Mouse (Mus musculus): ENCODE results near the gene Hoxd10. TPM values are rescaled to one million over a fixed set of nuclear protein-coding genes. Genes with fewer than 3 reads are reported as not detected.

Hoxd10 gene
- total and polyA plus RNA-seq, 3 experiments, result not detected

GRCm38 (mm10) chr2:74687698-74688555 is 3.8 kb upstream of the Hoxd10 start:
- DNase-seq (ENCODE audit: extremely low read depth), result no peak
- H3K9ac ChIP-seq (ENCODE audit: insufficient read depth, low read depth), result no peak overlapping the region
- H3K9me3 ChIP-seq (replicated peaks; ENCODE audit: low read length), result peaks cover 20% of the 10 kb centered on the region
- H3K27me3 ChIP-seq (replicated peaks), result no peaks in the 10 kb centered on the region
- H3K36me3 ChIP-seq (replicated peaks in 1 of 2; ENCODE audit: control insufficient read depth in 1 of 2, insufficient read depth in 1 of 2, low read length in 1 of 2), result no peaks in the 10 kb centered on the region
- TF ChIP-seq CHD2 (IDR thresholded peaks at IDR 0.05; ENCODE audit: low read length), result no peak
- TF ChIP-seq EP300 (IDR thresholded peaks at IDR 0.05; ENCODE audit: low read length), result no peak
- no peak for TF ChIP-seq POLR2A (IDR thresholded peaks at IDR 0.05; ENCODE audit: low read depth, low read length)
- no peak for TF ChIP-seq ZC3H11A (IDR thresholded peaks at IDR 0.05; ENCODE audit: low read depth, low read length)
- TF ChIP-seq KAT2A (IDR thresholded peaks at IDR 0.05; ENCODE audit: insufficient replicate concordance, low read length), result no peak
- TF ChIP-seq POLR2AphosphoS2 (IDR thresholded peaks at IDR 0.05; ENCODE audit: low read depth, low read length), result no peak
- no peak for TF ChIP-seq GABPA (IDR thresholded peaks at IDR 0.05; ENCODE audit: insufficient replicate concordance, low read depth, low read length)
- no peak for TF ChIP-seq MEF2A (IDR thresholded peaks at IDR 0.05; ENCODE audit: borderline replicate concordance, low read depth, low read length)
- no peak for TF ChIP-seq ZNF384 (IDR thresholded peaks at IDR 0.05; ENCODE audit: low read depth, low read length)
- TF ChIP-seq RAD21 (IDR thresholded peaks at IDR 0.05; ENCODE audit: low read depth, low read length), result no peak
- H3K4me3 ChIP-seq (replicated peaks in 1 of 3; ENCODE audit: low read depth in 2 of 3, low read length in 2 of 3, poor library complexity in 1 of 3), result no peak overlapping the region
- no peak overlapping the region for H3K27ac ChIP-seq (ENCODE audit: insufficient read depth, low read depth)
- dilution Hi-C loops (cut with MboI; ENCODE audit: extremely low pct_ligation_motif_present, extremely low pct_unique_long_range_greater_than_20kb, low sequenced_read_pairs) (no loop called here), in situ Hi-C loops (cut with MboI; ENCODE audit: low pct_ligation_motif_present, low pct_unique_long_range_greater_than_20kb, low sequenced_read_pairs) (loop anchor here (25.0 kb wide), 1 partner anchor 624 kb away; no protein-coding TSS in a partner anchor)
- no peaks in the 10 kb centered on the region for H3K4me1 ChIP-seq (ENCODE audit: control insufficient read depth in 1 of 2, insufficient read depth in 2 of 2)
- H3K4me2 ChIP-seq (ENCODE audit: insufficient read depth, low read depth, poor library complexity, severe bottlenecking), result no peak overlapping the region
- H3K79me2 ChIP-seq (replicated peaks; ENCODE audit: control insufficient read depth, extremely low read depth, insufficient read depth, poor library complexity, severe bottlenecking), result no peaks in the 10 kb centered on the region

GRCm38 (mm10) chr2:74688795-74689573 is 2.7 kb upstream of the Hoxd10 start:
- dilution Hi-C loops (cut with MboI; ENCODE audit: extremely low pct_ligation_motif_present, extremely low pct_unique_long_range_greater_than_20kb, low sequenced_read_pairs), result no loop called here
- Histone ChIP-seq H3K4me2 (ENCODE audit: insufficient read depth, low read depth, poor library complexity, severe bottlenecking) (no peak overlapping the region), H3K27me3 (replicated peaks) (no peaks in the 10 kb centered on the region), H3K9me3 (replicated peaks; ENCODE audit: low read length) (peaks cover 15% of the 10 kb centered on the region), H3K27ac (ENCODE audit: insufficient read depth, low read depth) (no peak overlapping the region), H3K36me3 (replicated peaks in 1 of 2; ENCODE audit: control insufficient read depth in 1 of 2, insufficient read depth in 1 of 2, low read length in 1 of 2) (no peaks in the 10 kb centered on the region), H3K9ac (ENCODE audit: insufficient read depth, low read depth) (no peak overlapping the region), H3K4me3 (replicated peaks in 1 of 3; ENCODE audit: low read depth in 2 of 3, low read length in 2 of 3, poor library complexity in 1 of 3) (no peak overlapping the region), H3K4me1 (ENCODE audit: control insufficient read depth in 1 of 2, insufficient read depth in 2 of 2) (no peaks in the 10 kb centered on the region), H3K79me2 (replicated peaks; ENCODE audit: control insufficient read depth, extremely low read depth, insufficient read depth, poor library complexity, severe bottlenecking) (no peaks in the 10 kb centered on the region)
- TF ChIP-seq JUND (conservative IDR thresholded peaks at IDR 0.05; ENCODE audit: low read depth, low read length), result no peak
- no peak for TF ChIP-seq TBP (conservative IDR thresholded peaks at IDR 0.05; ENCODE audit: low read depth, low read length)
- no peak for TF ChIP-seq ETS1 (conservative IDR thresholded peaks at IDR 0.05; ENCODE audit: low read depth, low read length)
- no peak for TF ChIP-seq UBTF (IDR thresholded peaks at IDR 0.05; ENCODE audit: low read depth, low read length)
- in situ Hi-C loops (cut with MboI; ENCODE audit: low pct_ligation_motif_present, low pct_unique_long_range_greater_than_20kb, low sequenced_read_pairs), result loop anchor here (25.0 kb wide), 1 partner anchor 623 kb away; no protein-coding TSS in a partner anchor
- no peak for DNase-seq (ENCODE audit: extremely low read depth)
